Mouse (Mus musculus): ENCODE measurements around the gene Csad.

The Csad gene

GRCm38 (mm10) chr15:102134709-102135108 lies 69.8 kb downstream of the Csad start:
- no peak for DNase-seq (ENCODE audit: extremely low read depth, insufficient read length, low spot score)

GRCm38 (mm10) chr15:102133314-102133713 lies 71.2 kb downstream of the Csad start:
- DNase-seq (ENCODE audit: extremely low read depth, insufficient read length, low spot score): no peak

All from 3134 (cell line).